Mouse (Mus musculus) layer of hippocampus, postnatal 36 days (tissue): ENCODE measurements around the gene Faap100. TPM values are rescaled to one million over a fixed set of nuclear protein-coding genes. Genes with fewer than 3 reads are reported as not detected.
"Not testable (repeated sequence)": the region's sequence is repeated elsewhere in the genome, so short reads cannot be mapped to it uniquely, and the experiment has no call there.

ENCODE experiments used
- DNase-seq, 2 experiments: peaks; one replicate each; pipeline ENCODE4 v3.0.0; 2022
- total RNA-seq, 2 experiments: library from RNA; stranded (reverse); gene quantifications; 2 replicates each; pipeline ENCODE4 v1.2.3; 2021

The Faap100 gene
- 10 to 100 TPM; 17.3 to 21.6 TPM for total RNA-seq

- peak; percentile 83 to 86 for DNase-seq
Measured at GRCm38 (mm10) chr11:120378611-120379540, at the start of gene Faap100. Faap100 (minus strand) TSS chr11:120378764.

- DNase-seq = no peak
Measured at GRCm38 (mm10) chr11:120426727-120427126, 48.2 kb upstream of the Faap100 start.

- DNase-seq = peak; percentile 41 to 50
Measured at GRCm38 (mm10) chr11:120423569-120424295, 45.2 kb upstream of the Faap100 start.

GRCm38 (mm10) chr11:120422651-120423568 is 44.3 kb upstream of the Faap100 start:
- no peak for DNase-seq

GRCm38 (mm10) chr11:120418592-120418991 is 40.0 kb upstream of the Faap100 start:
- no peak for DNase-seq

- no peak for DNase-seq
Measured at GRCm38 (mm10) chr11:120417852-120418251, 39.3 kb upstream of the Faap100 start.

- not testable (repeated sequence) for DNase-seq
Measured at GRCm38 (mm10) chr11:120413621-120414020, 35.1 kb upstream of the Faap100 start.

- DNase-seq = no peak
Measured at GRCm38 (mm10) chr11:120406445-120406844, 27.9 kb upstream of the Faap100 start.

GRCm38 (mm10) chr11:120405867-120406266 is 27.3 kb upstream of the Faap100 start:
- no peak for DNase-seq

- DNase-seq = no peak
Measured at GRCm38 (mm10) chr11:120404814-120405213, 26.2 kb upstream of the Faap100 start.

- DNase-seq = no peak
Measured at GRCm38 (mm10) chr11:120399319-120399718, 20.8 kb upstream of the Faap100 start.

- no peak for DNase-seq
Measured at GRCm38 (mm10) chr11:120397602-120398001, 19.0 kb upstream of the Faap100 start.

GRCm38 (mm10) chr11:120395661-120396060 is 17.1 kb upstream of the Faap100 start:
- DNase-seq = no peak

- DNase-seq = no peak
Measured at GRCm38 (mm10) chr11:120388580-120388979, 10.0 kb upstream of the Faap100 start.

- DNase-seq = no peak
Measured at GRCm38 (mm10) chr11:120387157-120387556, 8.6 kb upstream of the Faap100 start.

- no peak for DNase-seq
Measured at GRCm38 (mm10) chr11:120386632-120387031, 8.1 kb upstream of the Faap100 start.

- no peak for DNase-seq
Measured at GRCm38 (mm10) chr11:120382509-120382908, 3.9 kb upstream of the Faap100 start.

- no peak for DNase-seq
Measured at GRCm38 (mm10) chr11:120381157-120381556, 2.6 kb upstream of the Faap100 start.

GRCm38 (mm10) chr11:120380271-120380670 is 1.7 kb upstream of the Faap100 start:
- DNase-seq = no peak

- DNase-seq = no peak
Measured at GRCm38 (mm10) chr11:120378031-120378610, 443 bp downstream of the Faap100 start.

GRCm38 (mm10) chr11:120377337-120377736 is 1.2 kb downstream of the Faap100 start:
- no peak for DNase-seq
